ENCODE assay signal across 8 mouse cellular contexts in the genomic region with DNA sequence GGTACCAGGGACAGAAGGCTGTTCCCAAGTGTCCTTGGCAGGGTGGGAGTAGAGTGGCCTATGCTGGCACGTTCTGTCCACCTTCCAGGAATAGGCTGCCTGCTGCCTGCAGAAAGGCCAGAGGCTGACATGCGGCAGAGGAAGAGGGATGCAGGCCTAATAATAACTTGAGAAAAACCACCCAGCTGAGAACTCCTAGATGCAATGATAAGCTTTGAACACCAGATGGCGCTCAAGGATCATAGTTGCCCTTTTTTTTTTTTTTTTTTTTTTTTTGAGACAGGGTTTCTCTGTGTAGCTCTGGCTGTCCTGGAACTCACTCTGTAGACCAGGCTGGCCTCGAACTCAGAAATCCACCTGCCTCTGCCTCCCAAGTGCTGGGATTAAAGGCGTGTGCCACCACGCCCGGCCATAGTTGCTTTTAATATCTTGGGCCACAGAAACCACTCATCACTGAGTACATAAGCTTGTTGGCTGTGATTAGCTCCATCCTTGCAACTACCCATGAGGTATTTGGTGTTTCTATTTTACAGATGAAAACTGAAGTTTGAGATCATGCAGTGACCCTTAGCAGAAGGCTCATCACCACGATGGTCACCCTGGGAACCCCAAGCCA. TPM values are rescaled to one million over a fixed set of nuclear protein-coding genes. Genes with fewer than 3 reads are reported as not detected.
DNase-seq lines count a peak whose midpoint lies in the region; ATAC-seq lines count a peak whose summit lies in the region.

No protein-coding gene starts in this region.

- H3K4me3 ChIP-seq in hindbrain, embryonic 15.5 days: no peak overlapping the region
- H3K4me3 ChIP-seq in midbrain, embryonic 11.5 days (ENCODE audit: low read depth, low read length): no peak overlapping the region

- H3K9me3 ChIP-seq in hindbrain, embryonic 15.5 days: no peaks in the 10 kb centered on the region
- H3K9me3 ChIP-seq in midbrain, embryonic 11.5 days (ENCODE audit: control insufficient read depth, low read length): no peaks in the 10 kb centered on the region

- 39% methylated on average over 8 of the region's 8 CpGs for WGBS in hindbrain, embryonic 15.5 days
- 33% methylated on average over 8 of the region's 8 CpGs for WGBS in midbrain, embryonic 11.5 days

- peak; percentile 21 for DNase-seq in right cerebral cortex, adult 18-20 months
- DNase-seq in right cerebral cortex, postnatal 25 days: no peak
- DNase-seq in adipocyte (ENCODE audit: low spot score): peak; percentile 77
- peak; percentile 46 to 56 for DNase-seq in left cerebral cortex, postnatal 10 days (ENCODE audit: extremely low spot score in 1 of 2, low spot score in 2 of 2)
- peak; percentile 97 for DNase-seq in midbrain, embryonic 11.5 days (ENCODE audit: low spot score, missing footprints)
- peak; percentile 38 for DNase-seq in thymus, postnatal 4 days

- H3K9ac ChIP-seq in hindbrain, embryonic 15.5 days: no peak overlapping the region
- H3K9ac ChIP-seq in midbrain, embryonic 11.5 days (ENCODE audit: low read length): no peak overlapping the region

- intact Hi-C loops in left cerebral cortex, postnatal 10 days (cut with DNase I): loop anchor here (5.0 kb wide), 1 partner anchor 283 kb away; the partner anchor contains the start of gene Hsp90aa1

- no peaks in the 10 kb centered on the region for H3K27me3 ChIP-seq in hindbrain, embryonic 15.5 days
- no peaks in the 10 kb centered on the region for H3K27me3 ChIP-seq in midbrain, embryonic 11.5 days (ENCODE audit: control insufficient read depth, insufficient read depth, low read length)

- H3K36me3 ChIP-seq in hindbrain, embryonic 15.5 days: no peaks in the 10 kb centered on the region
- no peaks in the 10 kb centered on the region for H3K36me3 ChIP-seq in midbrain, embryonic 11.5 days (ENCODE audit: control insufficient read depth, insufficient read depth, low read length)

- H3K27ac ChIP-seq in hindbrain, embryonic 15.5 days (replicated peaks): no peak overlapping the region
- H3K27ac ChIP-seq in midbrain, embryonic 11.5 days (ENCODE audit: low read depth, low read length): no peak overlapping the region

- H3K4me2 ChIP-seq in hindbrain, embryonic 15.5 days: no peak overlapping the region
- no peak overlapping the region for H3K4me2 ChIP-seq in midbrain, embryonic 11.5 days

- H3K4me1 ChIP-seq in hindbrain, embryonic 15.5 days (replicated peaks): no peaks in the 10 kb centered on the region; the same call in 1 of the 2 replicates
- H3K4me1 ChIP-seq in midbrain, embryonic 11.5 days (ENCODE audit: control insufficient read depth, insufficient read depth, low read length): no peaks in the 10 kb centered on the region

- 0 out of 2 replicates have a peak, but pooled peaks have one; percentile 38 for ATAC-seq in erythroblast, adult 5-6 weeks (replicated peaks; ENCODE audit: low FRiP score, poor library complexity, severe bottlenecking)
- ATAC-seq in hindbrain, embryonic 15.5 days (ENCODE audit: low FRiP score, low read depth): peak; percentile 69
- ATAC-seq in midbrain, embryonic 11.5 days (ENCODE audit: low FRiP score): peak; percentile 59

RNA-seq across cellular contexts. Expression of gene Ppp2r5c, which starts 28.1 kb away (rescaled TPM):
- 41.1 and 42.6 TPM in 2 replicates for total RNA-seq in erythroblast, adult 5-6 weeks (2015; ENCODE audit: low replicate concordance)
- 60.8 and 61.2 TPM in 2 replicates for total RNA-seq in erythroblast, adult 5-6 weeks (2017; ENCODE audit: low replicate concordance)
- 143 and 151 TPM in 2 replicates for polyA plus RNA-seq in hindbrain, embryonic 15.5 days (2015; fragmentation: Nextera tagmentation; extraction: Ambion mirVana)
- 100 to 1,000 TPM; 237 to 246 TPM for total RNA-seq in left cerebral cortex, postnatal 10 days (2021)
- 175 and 183 TPM in 2 replicates for polyA plus RNA-seq in midbrain, embryonic 11.5 days (2014; fragmentation: Nextera tagmentation; extraction: Ambion mirVana)
